Mouse (Mus musculus) adrenal gland, postnatal 14 days (tissue): ENCODE measurements around the gene Aifm2. TPM values are rescaled to one million over a fixed set of nuclear protein-coding genes. Genes with fewer than 3 reads are reported as not detected.
A peak's percentile ranks its signal among the peaks of the same experiment; 100 is the strongest.

Experiments
- DNase-seq: peaks from one replicate; pipeline ENCODE4 v3.0.0; 2021; ENCODE audit warnings: mixed read lengths
- long read RNA-seq, 2 experiments: library from polyadenylated mRNA; stranded (forward); transcript quantifications; one replicate each; pipeline ENCODE4 v2.0.0; 2021
- total RNA-seq: library from RNA; stranded (reverse); gene quantifications from 2 replicates; pipeline ENCODE4 v1.2.3, GENCODE M21; 2021

Aifm2 gene
- 325 and 370 TPM in 2 replicates for total RNA-seq
- long read RNA-seq, experiment 1, transcript Aifm2-204 (10 exons, 1,512 nt), result minor isoform, 128 of 795 reads
- long read RNA-seq, experiment 1, transcript Aifm2-203 (9 exons, 3,086 nt), result major isoform, 236 of 795 reads
- long read RNA-seq, experiment 1, transcript Aifm2-201 (10 exons, 1,442 nt), result minor isoform, 67 of 795 reads
- long read RNA-seq, experiment 1, partial matches to known transcripts, result 160 of 795 reads
- long read RNA-seq, experiment 1, other reads (novel, unspliced or antisense), result 204 of 795 reads
- long read RNA-seq, experiment 2, transcript Aifm2-203 (9 exons, 3,086 nt), result major isoform, 123 of 466 reads
- long read RNA-seq, experiment 2, transcript Aifm2-204 (10 exons, 1,512 nt), result minor isoform, 81 of 466 reads
- long read RNA-seq, experiment 2, transcript Aifm2-201 (10 exons, 1,442 nt), result minor isoform, 57 of 466 reads
- long read RNA-seq, experiment 2, partial matches to known transcripts, result 58 of 466 reads
- long read RNA-seq, experiment 2, other reads (novel, unspliced or antisense), result 147 of 466 reads

DNA sequence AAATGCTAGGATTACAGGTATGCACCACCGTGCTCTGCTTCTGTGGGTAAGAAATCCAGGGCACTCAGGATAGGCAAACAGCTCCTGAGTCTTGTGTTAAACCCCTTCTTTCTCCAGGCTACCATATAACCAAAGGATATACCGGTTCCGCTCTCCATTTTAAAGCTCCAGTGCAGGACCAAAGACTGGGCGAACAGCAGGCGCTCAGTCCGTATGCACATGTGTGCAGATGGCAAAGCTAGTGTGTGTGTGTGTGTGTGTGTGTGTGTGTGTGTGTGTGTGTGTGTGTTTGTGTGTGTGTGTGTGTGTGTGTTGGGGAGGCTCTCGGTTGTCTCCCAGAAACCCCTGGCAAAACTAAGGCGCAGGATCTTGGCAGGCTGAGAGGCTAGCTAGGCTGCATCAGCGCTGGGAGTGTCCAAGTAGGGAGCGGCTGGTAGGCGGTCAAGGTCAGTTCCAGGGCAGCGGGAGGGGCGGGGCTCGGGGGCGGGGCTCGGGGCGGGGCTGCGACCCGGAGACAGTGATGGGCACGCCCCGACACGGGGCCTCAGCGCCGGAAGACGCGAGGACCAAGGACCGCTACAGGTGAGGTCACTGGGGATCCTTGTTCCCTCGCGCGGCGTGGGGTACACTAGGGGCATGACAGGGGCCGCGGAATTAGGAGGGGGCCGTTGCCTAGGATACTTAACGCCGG, at the start of gene Aifm2:
Gene Aifm2 (plus strand): TSS at position 493 of the 691 bp plus-strand sequence.
- peak; percentile 90 for DNase-seq

DNA sequence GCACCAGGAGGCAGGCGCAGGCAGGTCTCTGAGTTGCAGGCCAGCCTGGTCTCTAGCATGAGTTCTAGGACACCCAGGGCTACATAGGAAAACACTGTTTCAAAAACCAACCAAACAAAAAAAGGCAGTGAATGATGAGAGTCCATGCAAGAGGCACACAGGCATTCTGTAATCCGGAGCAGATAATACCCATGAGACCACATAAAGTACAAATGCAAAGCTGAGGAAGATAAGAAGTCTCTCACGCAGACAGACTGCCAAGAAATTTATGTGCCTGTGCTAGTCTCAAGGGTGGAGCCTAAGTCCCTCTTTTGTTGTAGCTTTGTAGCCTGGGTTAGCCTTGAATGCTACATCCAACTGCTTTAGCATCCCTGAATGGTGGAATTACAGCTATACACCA, 49.4 kb upstream of the Aifm2 start:
- DNase-seq, result no peak

DNA sequence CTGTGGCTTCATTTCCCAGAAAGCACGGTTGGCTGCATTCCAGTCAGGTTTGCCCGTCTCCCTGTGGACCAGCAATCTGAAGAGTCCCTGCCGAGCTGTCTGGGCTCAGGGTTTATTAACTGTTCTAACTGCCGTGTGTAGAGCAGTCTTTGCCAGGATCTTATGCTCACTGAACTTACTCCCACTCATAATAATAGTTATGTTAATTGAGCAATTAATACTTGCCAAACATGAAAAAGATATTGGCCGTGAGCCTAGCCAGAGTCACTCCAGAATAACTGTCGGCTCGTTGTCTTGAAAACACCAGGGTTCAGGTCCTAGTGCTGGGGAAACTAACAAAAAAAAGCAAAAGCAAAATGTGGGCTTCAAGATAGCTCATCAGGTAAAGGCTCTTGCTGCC, 45.8 kb upstream of the Aifm2 start:
- DNase-seq, result no peak

- no peak for DNase-seq
Observed at GRCm38 (mm10) chr10:61669896-61670295, 45.2 kb upstream of the Aifm2 start.

- DNase-seq, result no peak
Observed at GRCm38 (mm10) chr10:61670758-61671157, 44.3 kb upstream of the Aifm2 start.

GRCm38 (mm10) chr10:61675935-61676334, 39.1 kb upstream of the Aifm2 start:
- no peak for DNase-seq

DNA sequence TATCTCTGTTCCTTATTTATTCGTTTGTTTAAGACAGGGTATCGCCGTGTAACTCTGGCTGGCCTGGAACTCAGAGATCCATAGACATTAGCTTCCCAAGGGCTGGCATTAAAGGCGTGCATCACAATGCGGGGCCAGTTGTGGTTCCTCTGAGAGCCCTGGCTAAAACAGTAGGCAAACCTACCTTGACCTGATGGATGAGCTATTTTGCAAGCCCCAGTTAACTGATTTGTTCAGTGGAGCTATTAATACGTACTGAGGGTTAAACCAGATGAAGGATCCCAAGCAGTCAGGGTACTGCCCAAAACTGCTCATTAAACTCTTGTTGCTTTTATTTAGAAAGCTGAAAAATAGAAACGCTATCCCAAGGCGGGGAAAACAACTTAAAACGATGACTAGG, 35.5 kb upstream of the Aifm2 start:
- DNase-seq, result no peak

GRCm38 (mm10) chr10:61680015-61680913, 34.8 kb upstream of the Aifm2 start, which contains the start of gene Sar1a:
Gene Sar1a (plus strand): TSS chr10:61680299.
- peak; percentile 99 for DNase-seq

- DNase-seq, result no peak
Observed at GRCm38 (mm10) chr10:61689405-61689804, 25.7 kb upstream of the Aifm2 start.

- no peak for DNase-seq
Observed at GRCm38 (mm10) chr10:61693563-61693962, 21.5 kb upstream of the Aifm2 start.

DNA sequence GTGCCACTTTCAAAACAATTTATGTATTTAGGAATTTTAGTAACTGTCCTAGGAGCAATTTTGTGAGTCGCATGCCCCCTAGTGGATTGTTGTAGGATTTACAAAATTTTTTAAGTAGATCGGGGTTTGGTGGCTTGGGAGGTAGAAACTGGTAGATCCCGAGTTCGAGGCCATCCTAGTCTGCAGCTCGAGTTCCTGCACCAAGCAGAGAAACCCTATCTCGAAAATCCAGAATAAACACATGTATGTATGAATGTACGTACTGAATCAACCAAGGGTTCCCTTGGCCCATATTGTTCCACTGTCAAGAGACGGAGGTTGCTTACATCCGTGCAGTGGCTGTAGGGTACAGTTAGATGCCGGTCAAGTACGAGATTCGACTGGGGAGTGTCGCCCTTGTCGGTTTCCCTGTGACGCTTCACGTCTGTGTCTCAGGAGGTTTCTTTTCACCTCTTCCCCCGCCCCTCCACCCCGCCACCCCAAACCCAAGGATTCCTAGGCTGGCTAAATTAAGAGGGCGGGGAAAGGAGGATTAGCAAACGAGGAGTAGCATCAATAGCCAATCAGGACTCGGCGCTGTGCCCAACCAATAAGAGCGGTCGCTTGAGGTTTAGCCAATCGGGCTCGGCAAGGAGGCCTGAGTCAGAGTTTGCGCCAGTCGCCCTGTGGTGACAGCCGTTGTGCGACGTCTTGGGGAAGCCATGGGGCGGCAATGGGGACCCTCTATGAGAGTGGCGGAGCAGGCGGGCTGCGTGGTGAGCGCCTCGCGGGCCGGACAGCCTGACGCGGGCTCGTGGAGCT, 20.0 kb upstream of the Aifm2 start, which contains the start of gene Tysnd1:
Gene Tysnd1 (plus strand): TSS at position 645 of the 801 bp plus-strand sequence.
- DNase-seq, result peak; percentile 99

GRCm38 (mm10) chr10:61695703-61696559, 19.1 kb upstream of the Aifm2 start:
- DNase-seq, result peak; percentile 45

- DNase-seq, result no peak
Observed at GRCm38 (mm10) chr10:61696560-61696823, 18.6 kb upstream of the Aifm2 start.

DNA sequence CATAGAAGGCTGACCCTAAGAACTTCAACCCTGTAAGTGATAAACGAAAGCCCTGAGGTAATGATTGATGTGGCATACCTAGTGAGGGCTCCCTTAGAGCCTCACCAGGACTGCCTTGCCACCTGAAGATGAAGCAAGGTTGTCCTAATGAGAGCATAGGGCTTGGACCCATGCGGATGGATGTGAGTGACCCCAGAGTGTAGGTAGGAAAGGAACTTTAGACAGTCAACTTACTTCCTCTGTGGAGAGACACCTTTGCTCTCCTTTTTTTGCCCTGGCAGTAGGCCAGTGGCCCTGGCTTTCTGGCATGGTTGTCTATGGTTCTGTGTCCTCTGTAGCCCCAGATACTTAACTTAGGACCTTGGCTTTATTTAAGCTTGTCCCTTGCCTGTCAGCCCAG, 18.0 kb upstream of the Aifm2 start:
- DNase-seq, result peak; percentile 69

- DNase-seq, result peak; percentile 84
Observed at GRCm38 (mm10) chr10:61704663-61705062, 10.4 kb upstream of the Aifm2 start.

DNA sequence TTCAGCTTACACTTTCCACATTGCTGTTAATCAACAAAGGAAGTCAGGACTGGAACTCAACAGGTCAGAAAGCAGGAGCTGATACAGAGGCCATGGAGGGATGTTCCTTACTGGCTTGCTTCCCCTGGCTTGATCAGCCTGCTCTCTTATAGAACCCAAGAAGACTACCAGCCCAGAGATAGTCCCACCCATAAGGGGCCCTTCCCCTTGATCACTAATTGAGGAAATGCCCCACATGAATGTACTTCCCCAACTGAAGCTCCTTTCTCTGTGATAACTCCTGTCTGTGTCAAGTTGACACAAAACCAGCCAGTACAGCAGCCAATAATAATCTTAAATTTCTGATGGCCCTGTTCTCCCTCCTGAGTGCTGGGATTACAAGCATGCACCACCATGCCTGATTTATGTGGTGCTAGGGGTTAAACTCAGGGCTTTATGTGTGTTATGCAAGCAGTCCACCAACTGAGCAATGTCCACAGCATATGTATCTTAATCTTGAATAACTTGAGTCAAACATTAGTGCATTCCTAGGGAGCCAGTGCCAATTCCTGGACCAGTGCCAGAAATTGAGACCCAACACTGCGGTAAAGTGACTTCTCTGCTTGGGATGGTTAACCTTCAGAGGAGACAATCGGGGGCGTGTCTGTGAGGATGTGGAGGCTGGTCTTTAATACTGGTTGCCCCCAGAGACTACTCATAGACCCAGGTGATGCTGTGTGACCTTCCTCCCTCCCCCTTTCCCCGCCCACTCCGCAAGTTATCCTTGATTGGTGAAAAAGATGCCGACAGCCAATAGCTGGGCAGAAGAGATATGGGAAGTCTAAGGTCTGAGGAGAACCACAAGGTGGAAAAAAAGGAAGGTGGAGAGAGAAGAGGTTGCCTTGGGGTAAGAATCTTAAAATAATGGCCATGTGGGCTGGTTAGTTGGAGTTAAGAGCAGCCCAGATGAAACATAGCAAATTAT, 8.4 kb upstream of the Aifm2 start:
- no peak for DNase-seq

DNA sequence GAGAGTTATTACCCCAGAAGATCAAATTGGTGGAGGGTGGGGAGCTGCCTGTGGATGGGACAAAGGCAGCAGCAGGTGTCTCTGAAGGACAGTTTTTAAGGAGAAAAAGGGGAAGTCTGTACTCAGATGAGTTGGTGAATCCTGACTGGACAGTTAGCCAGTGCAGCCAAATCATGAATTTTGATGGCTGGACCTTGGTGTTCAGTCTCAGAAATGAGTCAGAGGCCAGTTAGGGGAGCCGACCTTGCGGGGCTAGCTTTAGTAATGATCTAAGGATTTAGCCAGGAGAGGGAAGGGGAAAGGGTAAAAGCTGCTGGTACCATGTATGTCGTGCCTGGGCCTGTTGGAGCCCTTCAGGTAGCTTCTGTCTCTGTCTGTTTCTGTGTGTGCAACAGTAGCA, 1.5 kb upstream of the Aifm2 start:
- DNase-seq, result peak; percentile 64

- DNase-seq, result no peak
Observed at GRCm38 (mm10) chr10:61714146-61714545, 917 bp upstream of the Aifm2 start.

DNA sequence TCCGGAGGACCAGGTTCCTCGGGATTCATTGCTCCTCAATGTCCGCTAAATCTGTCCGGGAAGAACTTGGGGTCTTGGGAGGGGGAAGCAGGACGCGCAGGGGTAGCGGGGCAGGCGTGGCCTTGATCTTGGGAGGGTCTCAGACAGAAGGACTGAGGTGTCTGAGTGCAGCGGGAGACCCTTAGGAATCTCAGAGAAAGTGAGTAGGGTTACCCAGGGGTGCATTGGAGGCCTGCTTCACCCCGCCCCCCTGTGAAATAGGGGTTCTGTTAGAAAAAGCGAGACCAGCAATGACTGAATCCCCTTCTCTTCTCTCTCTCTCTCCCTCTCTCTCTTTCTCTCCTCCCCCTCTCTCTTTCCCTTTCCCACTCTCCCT, 387 bp downstream of the Aifm2 start:
- DNase-seq, result no peak
